Mouse (Mus musculus): ENCODE measurements around the gene Cd200.

Cd200 gene

GRCm38 (mm10) chr16:45390286-45390956 is 18.4 kb downstream of the Cd200 start:
- TF ChIP-seq GATA4 (IDR thresholded peaks at IDR 0.05; ENCODE audit: insufficient replicate concordance, low read length): no peak

DNA sequence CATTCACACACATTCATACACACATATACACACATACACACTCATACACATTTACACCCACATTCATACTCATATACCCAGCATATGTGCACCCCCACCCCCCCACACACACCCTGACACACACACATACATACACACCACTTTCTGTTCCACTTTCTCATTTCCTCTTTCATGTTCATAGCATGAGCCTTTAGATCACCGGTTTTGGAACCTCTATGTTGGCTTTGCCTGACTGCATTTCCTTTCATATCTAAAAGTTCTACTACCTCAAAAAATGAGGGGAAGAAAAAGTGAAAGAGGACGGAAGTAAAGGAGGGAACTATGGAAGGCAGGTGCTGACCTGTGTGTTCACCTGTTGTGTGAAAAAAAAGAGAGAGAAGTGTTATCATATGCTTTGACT is 19.0 kb downstream of the Cd200 start:
- no peak for TF ChIP-seq GATA4 (IDR thresholded peaks at IDR 0.05; ENCODE audit: insufficient replicate concordance, low read length)

DNA sequence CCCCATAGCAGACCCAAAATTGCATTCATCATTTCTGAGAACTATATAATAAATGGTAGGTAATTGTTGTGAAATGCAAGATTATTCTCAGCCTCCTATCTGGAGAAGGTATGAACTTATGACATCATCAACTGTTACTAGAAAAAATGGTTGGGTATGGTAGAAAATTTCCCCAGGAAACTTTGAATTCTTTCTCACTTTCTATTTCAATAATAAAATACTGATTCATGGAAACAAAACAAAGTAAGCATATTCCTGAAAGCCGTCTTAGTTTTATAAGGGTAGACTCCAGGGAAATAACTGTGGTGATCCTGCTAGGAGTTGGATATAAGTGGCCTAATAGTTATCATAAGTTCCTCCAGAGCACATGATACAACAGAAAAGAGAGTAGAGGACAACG is 19.8 kb downstream of the Cd200 start:
- no peak for TF ChIP-seq GATA4 (IDR thresholded peaks at IDR 0.05; ENCODE audit: insufficient replicate concordance, low read length)

DNA sequence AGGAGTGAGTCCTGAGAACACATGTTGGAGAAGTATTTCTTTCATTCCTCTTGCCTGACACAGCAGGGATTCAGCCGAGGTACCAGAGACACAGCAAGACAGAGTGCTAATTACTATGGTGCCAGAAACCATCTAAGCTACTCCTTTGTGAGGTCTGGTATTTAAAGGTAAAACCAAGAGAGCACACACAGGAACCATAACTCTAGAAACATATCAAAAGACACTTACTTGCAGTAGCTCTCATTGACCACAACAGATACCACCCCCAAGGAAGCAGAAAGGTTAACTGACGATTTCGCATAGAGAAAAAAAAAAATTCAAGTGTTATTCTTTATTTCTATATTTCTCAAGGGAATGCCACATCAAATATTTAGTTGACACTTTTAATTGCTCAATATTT is 27.0 kb downstream of the Cd200 start:
- no peak for TF ChIP-seq GATA4 (IDR thresholded peaks at IDR 0.05; ENCODE audit: insufficient replicate concordance, low read length)

DNA sequence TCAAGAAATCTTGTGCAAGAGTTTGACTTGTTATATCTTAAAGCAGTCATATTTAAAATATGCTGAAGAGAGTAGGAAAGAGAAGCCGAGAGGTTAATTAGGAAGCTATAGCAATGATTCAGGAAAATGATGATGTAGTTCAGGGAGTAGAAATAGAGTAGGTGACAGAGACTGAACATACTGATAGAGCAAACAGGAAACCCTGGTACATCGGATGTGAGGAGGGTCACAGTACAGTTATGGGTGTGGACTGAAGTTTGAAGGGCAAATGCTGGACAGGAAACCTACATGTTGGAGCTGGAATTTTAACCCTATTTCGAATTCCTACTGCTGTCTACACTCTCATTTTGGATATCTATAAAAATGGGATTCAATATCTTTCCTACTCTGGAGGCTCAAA is 29.9 kb downstream of the Cd200 start:
- no peak for TF ChIP-seq GATA4 (IDR thresholded peaks at IDR 0.05; ENCODE audit: insufficient replicate concordance, low read length)

GRCm38 (mm10) chr16:45378147-45378943 is 30.5 kb downstream of the Cd200 start:
- TF ChIP-seq GATA4 (IDR thresholded peaks at IDR 0.05; ENCODE audit: insufficient replicate concordance, low read length): no peak

GRCm38 (mm10) chr16:45377332-45377731 is 31.5 kb downstream of the Cd200 start:
- TF ChIP-seq GATA4 (IDR thresholded peaks at IDR 0.05; ENCODE audit: insufficient replicate concordance, low read length): no peak

GRCm38 (mm10) chr16:45376812-45377211 is 32.0 kb downstream of the Cd200 start:
- TF ChIP-seq GATA4 (IDR thresholded peaks at IDR 0.05; ENCODE audit: insufficient replicate concordance, low read length): no peak

DNA sequence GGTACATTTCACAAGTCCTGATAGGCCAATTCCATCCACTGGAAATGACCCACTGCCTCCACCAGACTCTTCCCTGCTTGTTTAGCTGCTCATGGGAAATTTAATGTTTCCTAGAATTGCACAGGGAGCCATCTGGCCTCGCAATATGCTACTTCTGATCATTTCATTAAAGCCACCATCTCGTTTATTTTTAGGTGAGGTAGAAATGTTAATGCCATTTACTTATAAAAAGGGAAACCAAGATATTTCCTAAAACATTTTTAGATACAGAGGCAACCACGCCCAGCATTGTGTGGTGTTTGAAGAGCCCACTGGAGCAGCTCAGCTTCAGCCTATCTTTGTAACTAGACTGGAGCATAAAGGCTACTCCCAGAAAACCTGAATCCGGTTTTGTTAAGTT is 32.6 kb downstream of the Cd200 start:
- no peak for TF ChIP-seq GATA4 (IDR thresholded peaks at IDR 0.05; ENCODE audit: insufficient replicate concordance, low read length)

- TF ChIP-seq GATA4 (IDR thresholded peaks at IDR 0.05; ENCODE audit: insufficient replicate concordance, low read length): no peak
Measured at GRCm38 (mm10) chr16:45375506-45376225, 33.2 kb downstream of the Cd200 start.

DNA sequence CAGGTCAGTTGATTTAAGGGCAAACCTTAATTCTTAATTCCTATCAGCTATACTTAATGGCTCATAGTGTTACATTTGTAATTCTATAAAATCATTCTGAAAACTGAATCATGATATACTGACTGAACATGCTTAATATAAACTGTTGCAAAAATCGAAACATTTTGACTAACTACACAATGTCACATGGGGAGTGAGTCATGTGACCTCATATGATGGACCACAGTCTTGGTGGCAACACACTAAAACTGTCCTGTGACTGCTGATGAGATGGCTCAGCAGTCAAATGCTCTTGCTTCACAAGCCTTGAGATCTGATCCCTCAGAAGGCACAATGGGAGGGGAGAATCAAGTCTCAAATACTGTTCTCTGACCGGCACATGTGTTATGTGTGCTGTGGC is 34.8 kb downstream of the Cd200 start:
- no peak for TF ChIP-seq GATA4 (IDR thresholded peaks at IDR 0.05; ENCODE audit: insufficient replicate concordance, low read length)

GRCm38 (mm10) chr16:45371076-45371475 is 37.8 kb downstream of the Cd200 start:
- TF ChIP-seq GATA4 (IDR thresholded peaks at IDR 0.05; ENCODE audit: insufficient replicate concordance, low read length): no peak

GRCm38 (mm10) chr16:45369285-45369965 is 39.4 kb downstream of the Cd200 start:
- no peak for TF ChIP-seq GATA4 (IDR thresholded peaks at IDR 0.05; ENCODE audit: insufficient replicate concordance, low read length)

DNA sequence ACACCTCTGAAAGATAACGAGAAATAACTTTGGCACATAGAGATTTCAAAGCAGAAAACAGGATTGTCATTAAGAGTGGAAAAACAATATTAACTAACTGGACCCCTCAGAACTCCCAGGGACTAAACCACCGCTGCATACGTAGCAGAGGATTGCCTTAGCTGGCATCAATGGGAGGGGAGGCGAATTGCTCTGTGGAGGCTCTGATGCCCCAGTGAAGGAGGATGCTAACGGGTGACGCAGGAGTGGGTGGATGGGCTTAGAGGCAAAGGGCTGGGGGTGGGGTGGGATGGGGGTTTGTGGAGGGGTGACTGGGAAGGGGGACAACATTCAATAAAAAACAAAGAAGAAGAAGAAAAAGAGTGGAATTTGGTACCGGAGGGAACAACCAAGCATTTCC is 42.7 kb downstream of the Cd200 start:
- TF ChIP-seq GATA4 (IDR thresholded peaks at IDR 0.05; ENCODE audit: insufficient replicate concordance, low read length): no peak

DNA sequence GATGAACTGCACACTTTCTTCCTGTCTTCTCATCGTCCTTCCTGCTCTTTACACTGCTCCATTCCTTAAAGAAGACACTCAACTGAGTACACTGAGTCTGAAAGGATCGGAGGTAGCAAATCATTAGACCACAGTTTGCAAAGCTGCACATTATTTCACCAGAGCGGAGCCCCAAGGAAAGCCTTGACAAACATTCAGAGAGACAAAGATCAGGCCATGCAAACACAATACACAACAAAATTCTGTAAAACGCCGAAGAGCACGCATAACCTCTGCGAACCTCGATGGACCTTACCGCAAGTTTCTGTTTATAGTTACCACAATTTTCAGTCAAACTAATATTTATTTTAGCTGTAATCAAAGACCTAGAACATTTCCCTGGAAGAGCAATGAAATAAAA is 43.5 kb downstream of the Cd200 start:
- TF ChIP-seq GATA4 (IDR thresholded peaks at IDR 0.05; ENCODE audit: insufficient replicate concordance, low read length): no peak
